Mouse (Mus musculus): ENCODE measurements around the gene Zdhhc14.

DNA sequence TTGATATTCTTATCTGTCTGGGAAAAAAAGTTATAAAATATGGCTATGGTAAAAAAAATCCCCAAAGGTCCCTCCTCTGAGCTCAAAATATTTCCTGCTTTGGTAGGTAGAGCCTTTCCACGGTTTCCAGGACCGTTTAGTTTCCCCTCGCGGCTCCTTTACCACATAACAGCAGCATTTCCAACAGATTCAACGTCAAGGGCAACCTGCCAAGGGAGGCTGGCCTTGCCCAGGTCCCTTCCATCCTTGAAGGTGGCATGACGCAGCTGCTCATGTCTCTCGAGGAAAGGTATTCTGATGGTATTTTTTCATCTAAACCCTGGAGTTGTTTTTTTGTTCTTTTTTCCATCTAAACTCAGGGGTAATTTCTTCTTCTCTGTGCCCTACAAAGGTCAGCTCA lies 277.4 kb downstream of the Zdhhc14 start:
- TF ChIP-seq CTCF (IDR thresholded peaks at IDR 0.05; ENCODE audit: extremely low read depth, insufficient read depth, insufficient read length, insufficient replicate concordance) = no peak
- TF ChIP-seq POLR2A (IDR thresholded peaks at IDR 0.05; ENCODE audit: low read depth, low read length) = no peak

Data from spleen, adult 2 months (tissue).